Mouse (Mus musculus) frontal cortex, adult 2 months (tissue): ENCODE results near the gene Acsl6. TPM values are rescaled to one million over a fixed set of nuclear protein-coding genes. Genes with fewer than 3 reads are reported as not detected.

Experiments used
- DNase-seq, 2 experiments: peaks; one replicate each; pipeline ENCODE4 v3.0.0; 2022; ENCODE audit warnings: low spot score in 1 of 2; ENCODE audit errors: extremely low spot score in 1 of 2
- polyA plus RNA-seq: library from polyadenylated mRNA; depleted of rRNA; stranded (reverse); fragments of >200 nt; gene quantifications from 2 replicates; pipeline ENCODE4 v1.2.3, GENCODE M21; 2012

Gene Acsl6
- polyA plus RNA-seq, 1 experiment: 160 TPM

- DNase-seq: no peak
Measured at GRCm38 (mm10) chr11:54305331-54305730, 1.7 kb downstream of the Acsl6 start.

DNA sequence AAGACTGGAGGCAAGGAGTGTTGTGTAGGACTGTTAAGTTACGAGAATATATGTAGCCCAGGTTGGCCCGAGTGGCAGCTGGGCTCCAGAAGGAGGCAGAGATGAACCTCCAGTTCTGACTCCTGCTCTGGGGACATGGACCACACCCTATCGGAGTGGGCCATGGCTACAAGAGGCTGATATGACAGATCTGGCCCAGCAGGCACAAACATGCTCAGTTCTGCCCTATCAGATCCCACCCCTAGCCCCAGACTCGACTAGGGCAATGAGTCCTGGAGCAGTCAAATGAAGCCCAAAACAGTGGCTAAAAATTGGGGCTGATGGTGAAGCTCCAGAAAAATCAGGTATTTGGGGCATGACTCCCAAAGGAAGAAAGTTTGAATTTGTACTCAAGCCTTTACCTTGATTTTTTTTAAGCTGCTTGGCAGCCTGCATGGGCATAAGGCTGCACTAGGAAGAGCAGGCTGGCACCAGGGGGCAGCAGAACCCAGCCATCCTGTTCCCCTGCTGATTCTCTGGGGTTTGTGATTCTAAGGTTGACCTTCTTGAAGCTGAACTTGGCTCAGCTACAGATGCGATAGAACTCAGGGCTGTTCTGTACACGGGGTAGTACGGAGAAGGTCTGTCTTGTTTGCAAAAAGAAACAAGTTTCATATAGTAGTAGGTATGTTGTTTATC, 3.7 kb downstream of the Acsl6 start:
- DNase-seq: peak in 1 of 2 experiments; percentile 80

- no peak for DNase-seq
Measured at GRCm38 (mm10) chr11:54310588-54310987, 7.0 kb downstream of the Acsl6 start.

DNA sequence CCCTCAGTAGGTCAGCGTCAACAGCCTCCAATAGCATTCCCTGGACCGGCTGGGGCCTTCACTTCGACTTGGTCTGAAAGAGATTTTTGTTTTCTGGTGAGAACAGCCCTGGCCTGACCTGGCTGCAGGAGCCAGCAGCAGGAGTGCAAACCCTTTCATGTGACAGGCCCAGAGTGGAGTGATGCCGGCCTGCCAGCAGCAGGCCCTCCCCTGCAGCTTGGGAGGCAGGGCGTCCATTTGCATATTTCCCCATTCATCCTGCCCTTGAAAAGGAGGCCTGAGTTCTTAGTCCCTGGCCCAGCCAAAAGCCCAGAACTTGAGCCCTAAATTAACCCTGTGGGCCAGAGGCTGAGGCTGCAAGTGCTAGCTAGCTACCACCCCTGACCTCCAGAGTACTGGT, 8.4 kb downstream of the Acsl6 start:
- peak in 1 of 2 experiments; percentile 55 for DNase-seq

DNA sequence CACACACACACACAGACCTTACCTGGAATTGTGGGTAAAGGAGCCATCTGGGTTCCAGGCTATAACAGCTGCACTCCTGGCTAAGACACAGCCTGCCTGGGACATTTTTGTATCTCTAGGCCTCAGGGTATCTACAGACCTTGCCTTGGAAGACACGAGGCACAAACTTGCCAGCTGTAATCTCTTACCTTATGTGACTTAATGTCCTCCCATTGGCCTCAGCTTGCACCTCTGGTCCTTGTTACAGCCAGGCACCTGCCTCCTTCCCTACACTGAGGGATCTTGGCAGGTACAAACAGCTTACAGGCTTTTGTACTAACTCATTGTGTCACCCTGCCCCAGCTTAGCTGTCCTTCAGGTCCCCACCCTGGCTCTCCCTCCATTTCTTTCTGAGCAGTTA, 9.0 kb downstream of the Acsl6 start:
- DNase-seq: no peak

DNA sequence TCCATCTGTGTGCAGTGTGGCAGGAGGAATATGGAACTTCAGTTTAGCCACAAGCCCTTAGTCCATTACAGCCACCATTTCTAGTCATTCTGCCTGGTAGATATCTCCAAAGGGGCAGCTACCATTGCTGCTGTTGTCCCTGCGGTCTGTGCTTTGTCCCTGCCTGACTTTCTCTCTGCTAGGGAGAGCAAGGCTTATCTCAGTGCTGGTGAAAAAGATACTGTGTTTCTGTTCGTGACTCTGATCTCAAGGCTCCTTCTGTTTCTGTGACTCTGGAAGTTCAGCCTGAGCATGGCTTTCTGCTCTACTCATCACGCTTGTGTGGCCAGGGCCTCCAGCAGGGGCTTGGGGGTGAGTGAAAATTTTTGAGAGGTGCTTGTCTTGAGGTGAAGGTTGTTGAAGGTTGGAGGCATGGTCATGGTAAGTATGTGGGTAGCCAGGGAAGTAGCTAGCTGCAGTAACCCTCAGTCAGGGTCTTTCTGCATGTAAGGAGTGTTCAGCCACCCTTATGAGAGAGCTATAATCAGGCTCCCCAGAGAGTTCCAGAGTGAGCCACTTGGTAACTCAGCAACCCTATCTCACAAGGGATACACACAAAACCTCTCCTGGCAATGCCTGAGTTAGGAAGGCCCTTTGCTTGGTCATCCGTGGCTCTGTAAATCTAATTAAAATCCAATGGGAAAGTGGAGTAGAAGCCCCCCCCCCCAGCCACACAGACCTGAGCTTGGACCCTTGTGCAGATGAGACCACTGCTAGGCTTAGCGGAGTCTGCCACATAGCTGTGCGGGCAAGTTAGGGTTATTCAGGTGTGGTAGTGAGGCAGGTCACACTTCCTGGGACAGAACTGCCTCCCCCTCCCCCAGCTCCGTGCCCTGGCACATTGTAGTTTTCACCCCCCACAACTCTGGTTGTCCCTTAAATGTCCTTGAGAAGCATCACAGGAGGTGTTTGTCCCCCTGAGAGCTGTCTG, 10.1 kb downstream of the Acsl6 start:
- no peak for DNase-seq

- DNase-seq: no peak
Measured at GRCm38 (mm10) chr11:54314740-54315139, 11.1 kb downstream of the Acsl6 start.

GRCm38 (mm10) chr11:54315336-54315735, 11.7 kb downstream of the Acsl6 start:
- no peak for DNase-seq

GRCm38 (mm10) chr11:54317361-54317760, 13.8 kb downstream of the Acsl6 start:
- DNase-seq: peak in 1 of 2 experiments; percentile 70

- DNase-seq: no peak
Measured at GRCm38 (mm10) chr11:54317795-54318194, 14.2 kb downstream of the Acsl6 start.

GRCm38 (mm10) chr11:54321802-54322532, 18.4 kb downstream of the Acsl6 start:
- no peak for DNase-seq

DNA sequence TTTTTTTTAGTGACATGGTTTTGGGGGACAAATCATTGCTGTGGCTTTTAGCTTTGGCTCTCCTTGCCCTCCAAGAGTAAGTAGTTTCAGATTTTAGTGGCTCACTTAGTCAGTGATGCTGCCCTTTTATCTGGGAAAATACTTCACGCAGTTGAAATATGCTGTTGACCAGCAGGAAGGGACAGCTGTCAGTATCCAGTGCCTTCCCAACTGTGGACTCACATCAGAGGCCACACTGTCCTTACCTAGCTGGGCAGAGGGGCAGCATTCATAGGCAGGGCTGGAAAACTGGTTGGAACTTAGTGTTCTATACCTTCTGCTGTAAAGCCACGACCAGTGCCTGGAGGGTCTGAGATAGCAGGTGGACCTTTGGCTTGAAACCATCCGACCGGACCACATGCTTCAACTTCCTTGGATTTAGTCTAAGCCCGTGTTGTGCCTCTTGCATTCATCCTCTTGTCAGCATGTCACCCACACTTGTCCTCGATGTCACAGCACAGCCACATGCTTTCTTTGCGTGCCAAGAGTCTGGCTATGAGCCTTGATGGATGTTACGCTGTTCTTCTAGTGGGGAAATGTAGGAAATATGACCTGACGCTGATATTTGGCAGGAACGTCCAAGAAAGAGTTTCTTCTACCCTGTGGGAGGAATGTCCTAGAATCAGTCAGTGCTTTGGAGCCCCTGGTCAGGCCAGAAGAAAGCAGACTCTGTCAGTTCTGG, 28.0 kb downstream of the Acsl6 start:
- DNase-seq: no peak

DNA sequence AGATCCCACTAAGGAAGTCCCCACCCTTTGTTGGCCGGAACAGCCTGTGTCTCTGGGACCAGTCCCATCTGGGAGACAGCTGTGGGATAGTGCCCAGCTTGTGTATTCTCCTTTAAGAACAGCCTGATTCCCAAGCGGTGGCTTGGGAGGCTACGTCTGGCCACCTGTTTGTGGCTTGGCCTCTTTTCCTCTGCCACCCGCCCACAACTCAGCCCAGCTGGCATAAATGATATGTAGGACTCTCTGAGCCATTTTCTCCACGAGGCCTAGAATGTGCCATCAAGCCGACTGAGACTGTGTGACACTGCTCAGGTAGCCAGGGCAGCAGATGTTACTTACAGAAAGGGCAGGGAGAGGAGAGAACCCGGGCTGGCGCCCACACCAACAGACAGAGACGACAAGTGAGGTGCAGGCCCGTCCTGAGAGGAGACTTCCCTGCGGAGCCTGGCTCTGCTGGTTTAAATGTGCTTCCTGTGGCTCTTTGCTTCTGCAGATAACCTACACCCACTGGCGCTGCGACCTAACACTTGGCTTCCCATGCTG, 32.6 kb downstream of the Acsl6 start:
- peak; percentile 37 to 60 for DNase-seq

GRCm38 (mm10) chr11:54343703-54344102, 40.1 kb downstream of the Acsl6 start:
- no peak for DNase-seq

- no peak for DNase-seq
Measured at GRCm38 (mm10) chr11:54351704-54352103, 48.1 kb downstream of the Acsl6 start.

DNA sequence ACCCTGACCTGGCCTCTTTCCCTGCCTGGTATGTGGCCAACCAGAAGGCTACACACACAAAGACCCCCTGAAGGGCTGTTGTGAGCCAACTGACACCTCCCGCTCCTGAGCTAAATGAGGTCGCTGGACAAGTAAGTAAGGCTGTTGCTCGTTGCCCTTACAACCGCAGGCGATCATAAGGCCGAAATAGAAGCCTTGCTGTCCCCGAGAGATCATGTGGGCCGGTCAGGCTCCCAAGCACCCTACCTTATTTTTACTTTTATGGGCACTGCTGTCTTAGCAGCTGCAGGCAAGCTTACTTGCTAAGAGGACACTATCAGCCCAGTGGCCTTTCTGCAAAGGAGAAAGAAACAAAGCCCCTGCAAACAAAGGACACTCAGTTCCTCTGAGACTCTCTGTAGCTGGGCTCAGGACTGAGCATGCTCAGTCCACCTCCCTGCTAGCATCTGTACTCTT, 49.6 kb downstream of the Acsl6 start:
- no peak for DNase-seq

- DNase-seq: peak in 1 of 2 experiments; percentile 73
Measured at GRCm38 (mm10) chr11:54354595-54355563, 51.3 kb downstream of the Acsl6 start.

DNA sequence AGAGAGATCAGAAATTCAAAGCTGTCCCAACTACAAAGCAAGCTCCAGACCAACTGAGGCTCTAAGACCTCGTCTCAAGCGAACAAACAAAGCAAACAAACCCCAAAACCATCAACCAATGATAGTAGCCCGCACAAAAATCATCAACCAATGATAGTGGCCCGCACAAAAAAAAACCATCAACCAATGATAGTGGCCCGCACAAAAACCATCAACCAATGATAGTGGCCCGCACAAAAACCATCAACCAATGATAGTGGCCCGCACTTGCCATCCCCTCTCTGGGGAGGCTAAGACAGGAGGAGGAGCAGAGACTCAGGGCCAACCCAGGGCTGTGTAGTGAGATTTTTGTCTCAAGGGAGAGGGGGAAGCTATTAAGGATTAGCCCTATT, 52.0 kb downstream of the Acsl6 start:
- no peak for DNase-seq

- no peak for DNase-seq
Measured at GRCm38 (mm10) chr11:54356676-54357075, 53.1 kb downstream of the Acsl6 start.
